ENCODE assay signal across 8 mouse cellular contexts in genomic region chr12:105454258-105455062, GRCm38 (mm10). TPM values are rescaled to one million over a fixed set of nuclear protein-coding genes. Genes with fewer than 3 reads are reported as not detected.
DNase-seq lines count a peak whose midpoint lies in the region; ATAC-seq and TF ChIP-seq lines count a peak whose summit lies in the region.

No protein-coding gene starts in this region.

- ATAC-seq in limb, embryonic 12.5 days (ENCODE audit: insufficient number of reproducible peaks, insufficient read depth, low FRiP score, low TSS enrichment, low read depth), result peak; percentile 64
- ATAC-seq in monocyte, adult 5-6 weeks (replicated peaks; ENCODE audit: insufficient number of reproducible peaks, low FRiP score, low TSS enrichment, poor library complexity, severe bottlenecking), result no peak

- WGBS in forebrain, embryonic 10.5 days, result 8% methylated on average over 21 of the region's 21 CpGs
- WGBS in limb, embryonic 12.5 days, result under 1% methylated on average over 21 of the region's 21 CpGs

- H3K36me3 ChIP-seq in forebrain, embryonic 10.5 days (replicated peaks), result no peaks in the 10 kb centered on the region
- no peaks in the 10 kb centered on the region for H3K36me3 ChIP-seq in limb, embryonic 12.5 days

- intact Hi-C loops in gastrocnemius, adult 2 months (cut with DNase I), result no loop called here
- intact Hi-C loops in gastrocnemius, postnatal 14 days (cut with DNase I; ENCODE audit: low total_unique reads), result no loop called here

- DNase-seq in gastrocnemius, adult 2 months, result no peak
- DNase-seq in gastrocnemius, adult 8-10 months (ENCODE audit: low spot score in 2 of 2), result no peak
- peak; percentile 50 for DNase-seq in CD4-positive, CD25-positive, alpha-beta regulatory T cell, adult 2 months (ENCODE audit: low read depth, low spot score)
- DNase-seq in forebrain, embryonic 10.5 days (ENCODE audit: extremely low spot score, low spot score), result peak; percentile 56
- peak; percentile 65 for DNase-seq in retina, postnatal 1 day
- no peak for DNase-seq in gastrocnemius, postnatal 14 days

- no peak for TF ChIP-seq CTCF in gastrocnemius, adult 2 months (IDR thresholded peaks at IDR 0.05)

- peak overlapping the region; percentile 82 for H3K4me2 ChIP-seq in limb, embryonic 12.5 days

- peaks cover 7% of the 10 kb centered on the region; the same call in 1 of the 2 replicates for H3K27me3 ChIP-seq in forebrain, embryonic 10.5 days (ENCODE audit: poor library complexity, severe bottlenecking)
- H3K27me3 ChIP-seq in limb, embryonic 12.5 days, result no peaks in the 10 kb centered on the region; the same call in 1 of the 2 replicates

- H3K9me3 ChIP-seq in forebrain, embryonic 10.5 days, result no peaks in the 10 kb centered on the region
- H3K9me3 ChIP-seq in limb, embryonic 12.5 days, result no peaks in the 10 kb centered on the region

- H3K4me3 ChIP-seq in gastrocnemius, adult 2 months, result peak overlapping the region; percentile 68
- peak overlapping the region; percentile 78 for H3K4me3 ChIP-seq in forebrain, embryonic 10.5 days
- peak overlapping the region; percentile 73 for H3K4me3 ChIP-seq in limb, embryonic 12.5 days (replicated peaks)

- H3K9ac ChIP-seq in limb, embryonic 12.5 days (replicated peaks), result peak overlapping the region; percentile 82

- peaks cover 43% of the 10 kb centered on the region for H3K4me1 ChIP-seq in forebrain, embryonic 10.5 days
- peaks cover 33% of the 10 kb centered on the region for H3K4me1 ChIP-seq in limb, embryonic 12.5 days (replicated peaks)

- H3K27ac ChIP-seq in gastrocnemius, adult 2 months, result no peak overlapping the region
- H3K27ac ChIP-seq in forebrain, embryonic 10.5 days, result peak overlapping the region; percentile 86
- peak overlapping the region; percentile 78 for H3K27ac ChIP-seq in limb, embryonic 12.5 days

RNA-seq across cellular contexts. Expression of gene D430019H16Rik, which starts 0.8 kb away (rescaled TPM):
- under 1 TPM; 0.22 to 0.26 TPM for total RNA-seq in gastrocnemius, adult 2 months (2021)
- total RNA-seq in gastrocnemius, adult 8-10 months (2022), result under 1 TPM; 0.10 to 0.18 (median 0.15) TPM
- polyA plus RNA-seq in forebrain, embryonic 10.5 days (2016; fragmentation: Nextera tagmentation; extraction: Ambion mirVana), result 1.9 and 2.2 TPM in 2 replicates
- 3.1 and 3.2 TPM in 2 replicates for polyA plus RNA-seq in limb, embryonic 12.5 days (2016; fragmentation: Nextera tagmentation; extraction: Ambion mirVana)
- total RNA-seq in monocyte, adult 5-6 weeks (2017), result 0.19 to 0.78 TPM (median 0.21 TPM) in 3 replicates
- total RNA-seq in gastrocnemius, postnatal 14 days (2021), result 1 to 10 TPM; 1.1 to 1.6 TPM

Comparison
In these comparisons a context has a peak if more than half of its experiments do, and no peak if none do; other contexts are left out.
1. DNase-seq: peak in CD4-positive, CD25-positive, alpha-beta regulatory T cell, adult 2 months (single experiment), forebrain, embryonic 10.5 days (single experiment) and retina, postnatal 1 day (single experiment); none in gastrocnemius, adult 2 months (single experiment), gastrocnemius, adult 8-10 months (0 of 2) and gastrocnemius, postnatal 14 days (single experiment).
2. Peak in every context shown above with its lines, with median percentiles within 50 percentile points of each other: H3K4me3 ChIP-seq.